Mouse (Mus musculus) heart, postnatal 36 days (tissue): ENCODE results near the gene Dnajc27. TPM values are rescaled to one million over a fixed set of nuclear protein-coding genes. Genes with fewer than 3 reads are reported as not detected.

ENCODE experiments used
- DNase-seq, 2 experiments: peaks; one replicate each; pipeline ENCODE4 v3.0.0; 2021 to 2022
- intact Hi-C: fragments of 180-260 bp; cut with DNase I; formaldehyde crosslinking; loops from one replicate; pipeline ENCODE4 v1.15.1; 2025
- total RNA-seq, 2 experiments: library from RNA; stranded (reverse); gene quantifications; 2 replicates each; pipeline ENCODE4 v1.2.3; 2021

The Dnajc27 gene
- total RNA-seq, 2 experiments from 2014 or later = 6.5 to 8.3 TPM

DNA sequence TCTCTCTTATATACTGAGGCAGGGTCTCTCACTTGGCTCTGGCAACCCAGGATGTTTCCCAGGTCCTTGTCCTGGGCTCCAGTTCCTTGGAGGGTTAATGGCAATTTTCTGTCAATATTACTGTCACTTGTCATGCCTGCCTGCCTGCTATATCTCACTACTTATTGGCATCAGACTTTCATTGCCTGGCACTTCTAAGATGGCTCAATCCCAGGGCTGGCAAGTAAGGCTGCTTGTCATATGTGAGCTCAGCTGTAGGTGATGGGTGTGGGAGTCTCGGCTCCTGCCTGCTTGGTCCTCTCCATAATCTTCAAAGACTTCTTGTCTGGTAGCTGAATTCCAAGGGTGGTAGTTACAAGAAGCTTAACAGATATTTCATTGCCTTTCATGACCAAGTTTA, 4.3 kb upstream of the Dnajc27 start:
- no peak for DNase-seq
- intact Hi-C loops = no loop called here

DNA sequence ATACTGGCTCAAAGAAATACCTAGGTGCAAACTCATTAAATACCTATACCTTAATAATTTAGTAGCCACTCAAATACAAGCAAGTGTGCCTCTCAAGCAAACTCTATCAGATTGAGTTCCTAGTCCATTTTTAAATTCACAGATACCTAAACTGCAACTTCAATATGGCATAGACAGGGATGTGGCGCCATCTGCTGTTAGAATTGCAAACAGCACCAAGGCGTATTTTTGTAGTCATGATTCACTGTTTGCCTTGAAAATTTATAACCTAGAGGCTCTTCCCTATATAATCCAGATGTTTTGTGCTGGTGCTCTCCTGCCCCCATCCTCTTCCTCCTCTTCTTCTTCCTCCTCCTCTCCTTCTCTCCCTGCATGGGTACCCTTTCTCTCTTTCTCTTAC, 2.1 kb upstream of the Dnajc27 start:
- intact Hi-C loops = loop anchor here (1.0 to 10.0 kb wide), 3 partner anchors 97 to 416 kb away; no protein-coding TSS in a partner anchor
- peak; percentile 82 to 90 for DNase-seq

DNA sequence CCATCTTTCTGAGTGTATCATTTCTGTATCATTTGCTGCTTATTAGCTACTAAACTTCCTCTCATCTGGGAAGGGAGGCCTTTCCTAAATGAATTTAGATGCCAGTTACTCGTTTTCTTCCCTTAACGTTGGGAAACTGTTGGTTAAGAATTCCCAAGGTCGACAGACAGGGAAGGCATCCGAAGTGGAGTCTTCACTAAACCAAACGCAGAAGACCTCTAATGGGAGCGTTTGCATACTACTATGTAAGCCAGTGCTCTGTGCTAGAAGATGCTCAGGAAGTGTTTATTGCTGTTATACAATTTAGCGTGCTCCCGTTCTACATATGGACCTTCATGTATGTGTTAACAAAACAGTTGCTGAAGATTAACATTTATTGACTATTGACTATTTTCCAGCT, 1.1 kb downstream of the Dnajc27 start:
- intact Hi-C loops = loop anchor here (10.0 kb wide), 1 partner anchor 419 kb away; no protein-coding TSS in a partner anchor
- no peak for DNase-seq

GRCm38 (mm10) chr12:4107383-4107782, 25.0 kb downstream of the Dnajc27 start:
- intact Hi-C loops = loop anchor here (1.0 kb wide), 2 partner anchors 101 to 441 kb away; no protein-coding TSS in a partner anchor

DNA sequence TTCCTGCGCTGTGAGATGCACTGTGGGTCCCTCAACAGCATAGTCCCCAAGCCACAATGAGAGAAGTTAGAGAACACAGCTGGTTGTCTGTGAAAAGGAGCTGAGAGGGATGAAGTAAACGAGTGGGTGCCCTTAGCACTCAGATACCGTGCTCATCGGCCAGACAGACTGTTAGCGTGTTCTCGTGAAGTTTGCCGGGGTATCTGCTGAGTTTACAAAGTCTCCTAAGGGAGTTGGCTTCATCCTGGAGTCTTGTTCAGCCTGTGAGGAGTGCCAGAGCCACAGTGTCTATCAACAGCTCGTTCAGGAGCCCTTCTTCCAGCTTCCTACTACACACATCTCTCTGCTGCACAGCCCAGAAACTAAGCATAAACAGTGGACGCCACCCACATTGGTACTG, 33.7 kb downstream of the Dnajc27 start:
- DNase-seq = no peak
- intact Hi-C loops = no loop called here

More at GRCm38 (mm10) chr12:4107383-4107782, 25.0 kb downstream of the Dnajc27 start:
- peak; percentile 64 to 74 for DNase-seq

- no peak for DNase-seq
- intact Hi-C loops = no loop called here
Observed at GRCm38 (mm10) chr12:4117136-4117535, 34.8 kb downstream of the Dnajc27 start.

DNA sequence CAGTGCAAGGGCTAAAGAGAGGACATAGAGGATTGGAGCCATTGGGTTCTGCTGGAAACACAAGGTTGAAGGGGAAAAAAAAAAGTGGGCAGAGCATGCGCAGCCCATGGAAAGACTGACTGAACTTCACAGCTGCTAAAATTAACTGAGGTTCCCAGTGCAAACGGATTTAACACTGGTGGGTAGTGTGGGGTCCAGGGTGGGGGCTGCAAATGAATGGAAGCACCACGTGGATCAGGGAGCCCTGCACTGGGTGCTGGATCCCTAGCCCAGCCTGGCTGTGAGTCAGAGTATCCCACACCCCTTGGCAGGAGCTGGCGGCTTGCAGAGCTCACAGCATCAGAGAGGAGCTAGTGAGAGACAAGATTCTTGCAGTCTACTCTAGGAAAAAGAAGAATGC, 35.2 kb downstream of the Dnajc27 start:
- DNase-seq = no peak
- intact Hi-C loops = no loop called here

DNA sequence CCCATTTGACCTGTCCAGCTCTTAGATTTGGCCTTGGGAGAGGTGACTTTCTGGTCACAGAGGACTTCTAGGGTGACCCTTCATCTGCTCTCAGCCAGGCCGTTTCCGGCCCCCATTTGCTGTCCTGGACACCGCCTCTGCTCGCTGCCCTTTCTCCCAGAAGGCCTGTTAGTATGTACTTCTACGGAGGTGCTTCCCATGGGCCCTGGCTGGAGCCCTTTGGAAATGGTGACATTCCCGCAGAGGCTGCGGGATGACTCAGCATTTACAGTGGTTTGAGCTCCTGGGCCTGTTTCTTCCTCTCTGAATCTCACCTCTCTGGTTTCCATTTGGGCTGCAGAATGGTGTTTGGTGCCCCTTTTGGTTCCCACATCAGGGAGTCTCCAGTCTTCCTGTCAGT, 45.0 kb downstream of the Dnajc27 start:
- DNase-seq = no peak
- intact Hi-C loops = no loop called here

DNA sequence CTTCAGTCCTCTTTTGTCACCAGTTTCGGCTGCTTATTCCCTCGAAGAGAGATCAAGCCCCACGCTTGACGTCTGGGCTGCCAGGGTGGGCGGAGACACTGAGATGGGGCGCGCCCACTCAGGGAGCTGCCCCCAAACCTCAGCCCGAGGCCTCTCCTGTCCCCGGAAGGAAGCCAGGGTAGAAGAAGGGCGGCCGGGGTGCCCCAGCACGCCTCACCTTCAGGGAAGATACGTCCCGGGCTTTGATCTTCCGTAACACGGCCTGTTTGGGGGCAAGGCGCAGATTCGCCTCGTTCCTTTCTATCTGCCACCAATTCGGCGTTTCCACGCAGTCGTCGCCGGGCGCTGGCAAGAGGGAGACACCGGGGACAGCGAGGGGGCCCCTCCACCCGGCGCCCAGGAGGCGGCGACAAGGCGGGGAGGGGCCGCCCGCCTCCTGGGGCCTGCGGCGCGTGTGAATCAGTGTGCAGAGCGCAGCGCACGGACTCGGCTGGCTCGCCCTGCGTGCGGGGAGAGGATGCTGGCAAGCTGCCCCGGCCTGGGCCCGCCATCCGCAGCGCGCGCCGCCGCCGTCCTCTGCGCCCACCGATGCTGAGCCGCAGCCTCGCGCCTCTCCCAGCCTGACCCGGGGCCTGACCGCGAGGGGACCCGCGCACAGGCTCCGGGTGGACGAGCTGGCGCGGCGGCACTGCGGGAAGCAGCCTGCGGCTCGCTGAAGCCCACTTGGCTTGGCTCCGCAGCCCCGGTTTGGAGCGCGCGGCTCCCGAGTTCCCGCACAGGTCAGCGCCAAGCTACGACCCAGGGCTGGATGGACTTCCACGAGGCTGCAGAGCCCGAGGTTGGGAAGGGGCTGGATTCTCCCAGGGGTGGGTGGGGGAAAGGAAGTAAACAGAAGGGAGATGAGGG, 50.8 kb downstream of the Dnajc27 start, which contains the start of gene Adcy3:
TSS of gene Adcy3 (plus strand) at position 163 of the 906 bp plus-strand sequence.
- intact Hi-C loops = no loop called here

DNA sequence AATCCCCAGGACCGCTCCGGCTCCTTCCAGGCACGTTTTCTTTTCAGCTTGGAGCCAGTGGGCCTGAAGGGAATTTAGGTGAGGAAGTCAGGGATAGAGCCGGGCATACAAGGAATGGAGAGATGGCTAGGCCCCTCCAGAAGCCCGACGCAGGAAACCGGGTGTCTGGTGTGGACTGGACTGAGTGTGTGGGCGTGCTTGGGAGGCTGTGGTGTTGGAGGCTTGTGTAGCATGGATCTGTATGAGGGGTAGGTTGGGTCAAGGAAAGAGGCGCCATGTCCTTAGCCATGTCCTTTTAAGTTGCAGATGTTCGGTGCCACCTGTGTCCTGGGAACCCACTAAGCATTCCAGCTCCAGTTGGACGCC, 51.4 kb downstream of the Dnajc27 start:
- no peak for DNase-seq
- intact Hi-C loops = loop anchor here (2.0 kb wide), 1 partner anchor 75 kb away; no protein-coding TSS in a partner anchor

More for the DNA sequence above, 50.8 kb downstream of the Dnajc27 start, which contains the start of gene Adcy3:
- DNase-seq = peak; percentile 53 to 66

DNA sequence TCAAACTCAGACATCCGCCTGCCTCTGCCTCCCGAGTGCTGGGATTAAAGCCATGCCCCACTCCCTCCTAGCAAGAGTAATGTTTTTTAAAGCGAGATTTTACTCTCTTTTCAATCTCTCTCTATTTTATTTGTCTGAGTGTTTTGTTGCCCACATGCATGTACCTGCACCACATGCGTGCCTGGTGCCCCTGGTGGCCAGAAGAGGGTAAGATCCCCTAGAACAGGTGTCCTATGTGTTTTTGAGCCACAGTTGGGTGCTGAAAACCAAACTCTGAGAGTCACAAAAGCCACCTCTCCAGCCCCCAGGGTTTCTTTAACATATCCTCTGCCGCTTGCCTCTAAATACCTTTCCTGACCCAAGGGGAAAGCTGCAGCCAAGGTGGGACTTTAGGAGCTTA, 60.8 kb downstream of the Dnajc27 start:
- intact Hi-C loops = no loop called here
- DNase-seq = no peak

GRCm38 (mm10) chr12:4150936-4151335, 68.6 kb downstream of the Dnajc27 start:
- intact Hi-C loops = no loop called here
- DNase-seq = no peak

DNA sequence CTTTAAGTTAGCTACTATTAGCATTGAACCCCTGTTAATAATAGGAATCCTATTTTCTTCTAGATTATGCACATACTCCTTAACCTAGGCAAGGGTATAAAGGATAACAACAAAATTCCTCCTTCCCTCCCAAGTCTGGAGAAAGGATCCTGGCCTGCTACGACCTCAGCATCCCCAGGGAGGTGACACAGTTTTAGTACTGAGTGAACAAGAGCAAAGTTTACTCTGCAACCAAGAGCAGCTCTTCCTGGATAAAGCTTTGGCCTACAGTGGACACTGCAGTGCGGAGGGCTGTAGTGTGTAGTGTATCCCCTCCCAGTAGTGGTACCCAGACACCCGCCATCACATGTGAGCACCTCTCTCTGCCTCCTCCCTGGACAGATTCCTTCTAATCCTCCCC, 69.6 kb downstream of the Dnajc27 start:
- intact Hi-C loops = no loop called here

DNA sequence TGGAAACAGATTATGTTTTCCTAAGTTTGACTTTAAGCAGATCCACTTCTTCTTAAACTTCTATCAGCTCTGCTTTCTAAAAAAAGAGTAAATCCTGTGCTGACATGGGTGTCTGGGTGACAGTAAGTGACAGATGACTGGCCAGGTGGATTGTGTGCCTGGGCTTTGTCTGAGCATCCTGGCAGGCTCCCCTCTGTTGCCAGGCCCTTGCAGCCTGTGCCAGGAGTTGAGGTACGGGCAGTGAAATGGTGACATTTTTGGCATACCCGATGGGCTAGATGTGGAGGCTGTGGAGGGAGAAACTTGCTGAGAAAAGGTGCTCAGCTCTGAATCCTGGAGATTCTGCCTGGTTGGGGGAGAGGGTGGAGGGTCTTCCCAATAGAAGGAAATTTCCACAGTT, 75.1 kb downstream of the Dnajc27 start:
- DNase-seq = no peak
- intact Hi-C loops = no loop called here

More for the DNA sequence above, 69.6 kb downstream of the Dnajc27 start:
- DNase-seq = no peak

DNA sequence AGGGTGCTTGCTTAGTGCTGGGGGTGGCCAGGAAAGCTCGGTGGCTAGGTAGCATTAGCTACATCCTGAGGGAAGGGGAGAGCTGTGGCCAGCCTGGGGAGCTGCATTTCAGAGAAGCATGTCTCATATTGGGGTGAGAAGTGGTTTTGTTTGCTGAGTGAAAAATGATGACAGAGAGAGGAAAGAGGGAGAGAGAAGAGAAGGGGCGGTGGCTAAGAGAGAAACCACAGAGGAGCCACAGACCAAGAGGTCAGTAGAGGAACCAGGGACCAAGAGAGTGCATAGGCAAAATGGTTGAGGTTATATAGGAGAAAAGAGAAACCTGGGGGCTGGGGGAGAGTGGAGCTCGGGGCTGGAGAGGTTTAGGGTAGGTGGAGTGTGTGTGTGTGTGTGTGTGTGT, 75.8 kb downstream of the Dnajc27 start:
- intact Hi-C loops = no loop called here
- no peak for DNase-seq

- intact Hi-C loops = no loop called here
- DNase-seq = no peak
Observed at GRCm38 (mm10) chr12:4158868-4159632, 76.7 kb downstream of the Dnajc27 start.

Other genes with a start within 250 kb of the Dnajc27 start
- gene Pomc, start 127.6 kb upstream of the Dnajc27 start, total RNA-seq = under 1 TPM; 0.27 to 0.42 TPM
- gene Efr3b, start 43.7 kb upstream of the Dnajc27 start, total RNA-seq = 1 to 10 TPM; 6.3 to 6.4 TPM
- gene Adcy3, start 50.5 kb downstream of the Dnajc27 start, total RNA-seq = 1 to 10 TPM; 3.1 to 4.0 TPM
- 1 to 10 TPM; 4.0 to 4.1 TPM for gene Ptrhd1, start 151.4 kb downstream of the Dnajc27 start, total RNA-seq
- gene Cenpo, start 151.7 kb downstream of the Dnajc27 start, total RNA-seq = 1 to 10 TPM; 2.0 to 2.1 TPM